Mouse (Mus musculus) CD8-positive naive resting alpha-beta T cell, adult 2 months (primary cell): Measurements from ENCODE around the gene Mup4.
"Not testable (repeated sequence)": the region's sequence is repeated elsewhere in the genome, so short reads cannot be mapped to it uniquely, and the experiment has no call there.

Source experiments
- DNase-seq, 2 experiments: peaks; one replicate each; pipeline ENCODE4 v3.0.0; 2022; ENCODE audit warnings: low read depth in 2 of 2, low spot score in 2 of 2

The Mup4 gene

GRCm38 (mm10) chr4:59960610-59961009 lies at the start of gene Mup4:
Gene Mup4, minus strand, starts transcription at chr4:59960710.
- no peak for DNase-seq

GRCm38 (mm10) chr4:59997894-59998293 lies 37.4 kb upstream of the Mup4 start:
- not testable (repeated sequence) for DNase-seq

- DNase-seq, result no peak
Observed at GRCm38 (mm10) chr4:59963405-59964344, 3.2 kb upstream of the Mup4 start, which contains the start of gene Mup6. Gene Mup6, plus strand, starts transcription at chr4:59964294.

- no peak for DNase-seq
Observed at GRCm38 (mm10) chr4:59937543-59937942, 23.0 kb downstream of the Mup4 start.

- no peak for DNase-seq
Observed at GRCm38 (mm10) chr4:59932505-59933281, 27.8 kb downstream of the Mup4 start.

GRCm38 (mm10) chr4:59928347-59928746 lies 32.2 kb downstream of the Mup4 start:
- peak; percentile 28 for DNase-seq

GRCm38 (mm10) chr4:59927666-59928065 lies 32.8 kb downstream of the Mup4 start:
- no peak for DNase-seq

- no peak for DNase-seq
Observed at GRCm38 (mm10) chr4:59925082-59925481, 35.4 kb downstream of the Mup4 start.

- no peak for DNase-seq
Observed at GRCm38 (mm10) chr4:59917966-59918365, 42.5 kb downstream of the Mup4 start.

GRCm38 (mm10) chr4:59914608-59915403 lies 45.7 kb downstream of the Mup4 start, which contains the start of gene Slc46a2:
Gene Slc46a2, minus strand, starts transcription at chr4:59915056.
- DNase-seq, result no peak

GRCm38 (mm10) chr4:59908785-59909184 lies 51.7 kb downstream of the Mup4 start:
- DNase-seq, result no peak

- no peak for DNase-seq
Observed at GRCm38 (mm10) chr4:59907657-59908230, 52.8 kb downstream of the Mup4 start.

GRCm38 (mm10) chr4:59907092-59907491 lies 53.4 kb downstream of the Mup4 start:
- no peak for DNase-seq
